ENCODE assay signal across 25 mouse cellular contexts in genomic region chr10:93868886-93869285, GRCm38 (mm10). TPM values are rescaled to one million over a fixed set of nuclear protein-coding genes. Genes with fewer than 3 reads are reported as not detected.
DNase-seq lines count a peak whose midpoint lies in the region; ATAC-seq and TF ChIP-seq lines count a peak whose summit lies in the region.
"Had no signal": no experiment of that assay in that cellular context is flagged by ENCODE, and none has a peak within 500 bp of the region (broad histone marks: within the 10 kb centered on the region; RNA-seq: fewer than 3 reads in every experiment).

No protein-coding gene starts in this region.

- 90% methylated on average over 4 of the region's 4 CpGs for WGBS in neural tube, embryonic 11.5 days
- WGBS in forebrain, embryonic 15.5 days, result 96% methylated on average over 4 of the region's 4 CpGs

- peaks cover 10% of the 10 kb centered on the region; the same call in 1 of the 2 replicates for H3K36me3 ChIP-seq in neural tube, embryonic 11.5 days (ENCODE audit: control insufficient read depth, insufficient read depth, low read length)
- H3K36me3 ChIP-seq in CH12.LX (replicated peaks in 1 of 2; ENCODE audit: control insufficient read depth in 1 of 2, insufficient read depth in 1 of 2, low read length in 1 of 2), result peaks cover 62 to 87% of the 10 kb centered on the region in 2 experiments
- peaks cover 70% of the 10 kb centered on the region for H3K36me3 ChIP-seq in forebrain, embryonic 15.5 days

- H3K9me3 ChIP-seq in neural tube, embryonic 11.5 days (ENCODE audit: control insufficient read depth, low read length), result no peaks in the 10 kb centered on the region
- H3K9me3 ChIP-seq in CH12.LX (replicated peaks; ENCODE audit: low read length), result no peaks in the 10 kb centered on the region
- H3K9me3 ChIP-seq in forebrain, embryonic 15.5 days, result no peaks in the 10 kb centered on the region
- H3K9me3 ChIP-seq: embryonic facial prominence, embryonic 13.5 days; embryonic facial prominence, embryonic 15.5 days; forebrain, embryonic 10.5 days; forebrain, embryonic 12.5 days had no signal

- no peaks in the 10 kb centered on the region for H3K4me1 ChIP-seq in neural tube, embryonic 11.5 days (ENCODE audit: control insufficient read depth, insufficient read depth, low read length)
- peaks cover 6 to 36% of the 10 kb centered on the region in 2 experiments for H3K4me1 ChIP-seq in CH12.LX (ENCODE audit: control insufficient read depth in 1 of 2, insufficient read depth in 2 of 2)
- no peaks in the 10 kb centered on the region for H3K4me1 ChIP-seq in forebrain, embryonic 15.5 days
- H3K4me1 ChIP-seq: embryonic facial prominence, embryonic 13.5 days; embryonic facial prominence, embryonic 15.5 days; forebrain, embryonic 10.5 days; forebrain, embryonic 12.5 days had no signal

- dilution Hi-C loops in CH12.LX (cut with MboI; ENCODE audit: extremely low pct_ligation_motif_present, extremely low pct_unique_long_range_greater_than_20kb, low sequenced_read_pairs), result no loop called here

- ATAC-seq in neural tube, embryonic 11.5 days (ENCODE audit: insufficient read depth, low FRiP score, low TSS enrichment), result no peak
- no peak for ATAC-seq in forebrain, embryonic 15.5 days (replicated peaks)
- ATAC-seq: forebrain, embryonic 14.5 days; forebrain, postnatal 0 days; Patski had no signal

- no peak overlapping the region for H3K27ac ChIP-seq in neural tube, embryonic 11.5 days (ENCODE audit: low read depth, low read length)
- H3K27ac ChIP-seq in CH12.LX (ENCODE audit: insufficient read depth, low read depth), result peak overlapping the region; percentile 57; the same call in 1 of the 2 replicates
- H3K27ac ChIP-seq in left cerebral cortex, adult 2 months, result no peak overlapping the region
- no peak overlapping the region for H3K27ac ChIP-seq in forebrain, embryonic 15.5 days (replicated peaks)
- H3K27ac ChIP-seq: embryonic facial prominence, embryonic 13.5 days; embryonic facial prominence, embryonic 15.5 days; forebrain, embryonic 10.5 days; forebrain, embryonic 12.5 days had no signal

- no peak for TF ChIP-seq RAD21 in CH12.LX (IDR thresholded peaks at IDR 0.05; ENCODE audit: low read depth, low read length)

- H3K4me3 ChIP-seq in neural tube, embryonic 11.5 days (ENCODE audit: low read depth, low read length), result no peak overlapping the region
- H3K4me3 ChIP-seq in CH12.LX (replicated peaks in 1 of 3; ENCODE audit: low read depth in 2 of 3, low read length in 2 of 3, poor library complexity in 1 of 3), result no peak overlapping the region
- H3K4me3 ChIP-seq in left cerebral cortex, adult 2 months, result no peak overlapping the region
- no peak overlapping the region for H3K4me3 ChIP-seq in forebrain, embryonic 15.5 days
- H3K4me3 ChIP-seq: embryonic facial prominence, embryonic 13.5 days; embryonic facial prominence, embryonic 15.5 days; erythroblast, embryonic 14.5 days; forebrain, embryonic 10.5 days; forebrain, embryonic 12.5 days had no signal

- no peak overlapping the region for H3K4me2 ChIP-seq in neural tube, embryonic 11.5 days (ENCODE audit: low read depth)
- peak overlapping the region; percentile 73 for H3K4me2 ChIP-seq in CH12.LX (ENCODE audit: insufficient read depth, low read depth, poor library complexity, severe bottlenecking)
- no peak overlapping the region for H3K4me2 ChIP-seq in forebrain, embryonic 15.5 days (replicated peaks)
- H3K4me2 ChIP-seq: embryonic facial prominence, embryonic 13.5 days; embryonic facial prominence, embryonic 15.5 days; forebrain, embryonic 12.5 days had no signal

- intact Hi-C loops in left cerebral cortex, adult 2 months (cut with DNase I), result loop anchor here (5.0 kb wide), 1 partner anchor 103 kb away; no protein-coding TSS in a partner anchor

- peaks cover 51% of the 10 kb centered on the region for H3K79me2 ChIP-seq in CH12.LX (replicated peaks; ENCODE audit: control insufficient read depth, extremely low read depth, insufficient read depth, poor library complexity, severe bottlenecking)

- in situ Hi-C loops in CH12.LX (cut with MboI; ENCODE audit: low pct_ligation_motif_present, low pct_unique_long_range_greater_than_20kb, low sequenced_read_pairs), result no loop called here

- H3K27me3 ChIP-seq in neural tube, embryonic 11.5 days (ENCODE audit: control insufficient read depth, insufficient read depth, low read length), result no peaks in the 10 kb centered on the region
- H3K27me3 ChIP-seq in CH12.LX (replicated peaks), result no peaks in the 10 kb centered on the region
- H3K27me3 ChIP-seq in forebrain, embryonic 15.5 days, result no peaks in the 10 kb centered on the region
- H3K27me3 ChIP-seq: embryonic facial prominence, embryonic 13.5 days; embryonic facial prominence, embryonic 15.5 days; forebrain, embryonic 12.5 days; Patski had no signal

- H3K9ac ChIP-seq in neural tube, embryonic 11.5 days (ENCODE audit: low read length), result no peak overlapping the region
- H3K9ac ChIP-seq in CH12.LX (ENCODE audit: insufficient read depth, low read depth), result no peak overlapping the region; the same call in 1 of the 2 replicates
- no peak overlapping the region for H3K9ac ChIP-seq in forebrain, embryonic 15.5 days (replicated peaks)
- H3K9ac ChIP-seq: embryonic facial prominence, embryonic 13.5 days; embryonic facial prominence, embryonic 15.5 days; forebrain, embryonic 12.5 days; forebrain, postnatal 0 days had no signal

- no peak; the same call in 1 of the 2 replicates for TF ChIP-seq POLR2A in CH12.LX (IDR thresholded peaks at IDR 0.05; ENCODE audit: low read depth, low read length)

- peak; percentile 1 for DNase-seq in neural tube, embryonic 11.5 days (ENCODE audit: low spot score)
- DNase-seq in neural tube, embryonic 10.5 days (ENCODE audit: extremely low spot score, low spot score), result no peak
- DNase-seq in A20 (ENCODE audit: low read depth, low spot score), result peak; percentile 40
- DNase-seq in CH12.LX (ENCODE audit: extremely low read depth), result peak; percentile 55
- DNase-seq in left cerebral cortex, adult 18-20 months (ENCODE audit: low spot score in 2 of 2), result no peak
- no peak for DNase-seq in left cerebral cortex, adult 2 months (ENCODE audit: extremely low spot score in 1 of 2, low spot score in 2 of 2)
- DNase-seq: adrenal gland, adult 8-10 months; adrenal gland, postnatal 14 days; adrenal gland, postnatal 36 days; cerebellum, adult 11-12 months; cerebellum, adult 2 months; cerebellum, adult 9-10 months; cerebellum, postnatal 10 days; cerebellum, postnatal 25 days; forebrain, postnatal 0 days had no signal

- no peak for TF ChIP-seq CTCF in CH12.LX (conservative IDR thresholded peaks at IDR 0.05 in 1 of 2, IDR thresholded peaks at IDR 0.05 in 1 of 2; ENCODE audit: low read depth in 2 of 2, low read length in 2 of 2)
- TF ChIP-seq CTCF in left cerebral cortex, adult 2 months (IDR thresholded peaks at IDR 0.05), result no peak

- no peak for TF ChIP-seq EP300 in CH12.LX (IDR thresholded peaks at IDR 0.05; ENCODE audit: low read length)

TF ChIP-seq in CH12.LX, 34 proteins besides CTCF, POLR2A, EP300 and RAD21:
- peak; percentile 2 for TF ChIP-seq SIN3A (IDR thresholded peaks at IDR 0.05; ENCODE audit: low read length)
- 0 out of 2 replicates have a peak, but pooled peaks have one; percentile 8 for TF ChIP-seq ETS1 (conservative IDR thresholded peaks at IDR 0.05; ENCODE audit: low read depth, low read length)
- no peak for TF ChIP-seq JUND (conservative IDR thresholded peaks at IDR 0.05; ENCODE audit: low read depth, low read length)

RNA-seq across cellular contexts. Expression of gene Metap2, which starts 28.0 kb away (rescaled TPM):
- polyA plus RNA-seq in neural tube, embryonic 11.5 days (2014; fragmentation: Nextera tagmentation; extraction: Ambion mirVana), result 244 and 253 TPM in 2 replicates
- total RNA-seq in CH12.LX (2012; rRNA removed) (183 and 217 TPM in 2 replicates), CH12.LX (2014; rRNA removed) (211 and 225 TPM in 2 replicates)
- 710 and 994 TPM in 2 replicates for polyA plus RNA-seq in CH12.LX (2012; ENCODE audit: insufficient read length, low read depth)
- total RNA-seq in left cerebral cortex, adult 18-20 months (2021), result 100 to 1,000 TPM; 103 to 113 TPM
- total RNA-seq in left cerebral cortex, adult 2 months (2021), result 100 to 1,000 TPM; 111 to 126 TPM
- 166 and 170 TPM in 2 replicates for polyA plus RNA-seq in forebrain, embryonic 15.5 days (2015; fragmentation: Nextera tagmentation; extraction: Ambion mirVana)

RNA-seq across cellular contexts. Expression of gene Usp44, which starts 37.5 kb away (rescaled TPM):
- 6.4 and 9.1 TPM in 2 replicates for polyA plus RNA-seq in neural tube, embryonic 11.5 days (2014; fragmentation: Nextera tagmentation; extraction: Ambion mirVana)
- total RNA-seq in CH12.LX (2012; rRNA removed) (17.8 and 28.2 TPM in 2 replicates), CH12.LX (2014; rRNA removed) (4.6 and 4.9 TPM in 2 replicates)
- 2.7 and 2.9 TPM in 2 replicates for polyA plus RNA-seq in CH12.LX (2012; ENCODE audit: insufficient read length, low read depth)
- total RNA-seq in left cerebral cortex, adult 18-20 months (2021), result not detected
- not detected for total RNA-seq in left cerebral cortex, adult 2 months (2021)
- polyA plus RNA-seq in forebrain, embryonic 15.5 days (2015; fragmentation: Nextera tagmentation; extraction: Ambion mirVana), result 0.70 and 0.88 TPM in 2 replicates
- total RNA-seq: adrenal gland, adult 18-20 months; adrenal gland, adult 8-10 months; adrenal gland, postnatal 14 days; adrenal gland, postnatal 36 days had no signal
- polyA plus RNA-seq: cortical plate, adult 2 months; erythroblast, embryonic 14.5 days had no signal

Comparison
In these comparisons a context has a peak if more than half of its experiments do, and no peak if none do; other contexts are left out.
1. DNase-seq: peak in neural tube, embryonic 11.5 days (single experiment), A20 (single experiment) and CH12.LX (single experiment); none in neural tube, embryonic 10.5 days (single experiment), left cerebral cortex, adult 18-20 months (0 of 2) and left cerebral cortex, adult 2 months (0 of 2).
2. RNA of gene Usp44, which starts 37.5 kb away (total RNA-seq): 4.6 to 28.2 TPM in CH12.LX; not detected in left cerebral cortex, adult 18-20 months and not detected in left cerebral cortex, adult 2 months; every median in the first group is over 4 times any median in the second.